Comparison of ENCODE assay signal across 10 mouse cellular contexts in the genomic region with DNA sequence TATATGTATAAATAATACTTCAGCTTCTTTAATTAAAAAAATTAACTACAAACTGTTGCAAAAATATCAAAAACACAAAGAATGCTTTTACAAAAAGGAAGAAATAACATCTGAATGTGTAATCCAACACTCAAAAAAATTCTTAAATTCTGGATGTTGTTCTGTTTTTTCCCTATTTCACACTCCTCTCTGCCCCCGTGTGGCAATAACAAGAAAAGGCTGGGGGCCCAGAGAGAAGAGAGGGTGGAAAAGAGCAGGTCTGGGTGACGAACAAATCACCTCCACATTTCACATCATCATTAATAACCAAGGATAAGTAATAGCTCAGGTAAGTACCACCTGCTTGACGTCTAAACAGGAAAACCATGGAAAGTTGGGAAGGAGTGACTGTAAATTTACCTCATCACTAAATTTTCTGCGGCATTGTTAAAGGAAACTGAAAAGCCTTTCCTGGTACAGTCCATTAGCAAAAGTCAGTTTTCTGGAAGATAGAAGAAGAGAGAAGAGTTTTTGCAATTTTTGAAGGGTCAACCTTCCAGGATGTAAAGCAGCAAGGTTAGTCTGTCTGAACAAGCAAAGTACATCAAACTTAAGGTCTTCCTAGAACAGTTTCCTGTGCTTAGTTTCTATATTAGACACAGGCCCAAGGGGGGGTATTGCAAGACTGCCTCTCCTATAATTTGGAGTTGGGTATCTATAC. TPM values are rescaled to one million over a fixed set of nuclear protein-coding genes. Genes with fewer than 3 reads are reported as not detected.
DNase-seq lines count a peak whose midpoint lies in the region; ATAC-seq and TF ChIP-seq lines count a peak whose summit lies in the region.
"Had no signal": no experiment of that assay in that cellular context is flagged by ENCODE, and none has a peak within 500 bp of the region (broad histone marks: within the 10 kb centered on the region; RNA-seq: fewer than 3 reads in every experiment).

No protein-coding gene starts in this region.

- TF ChIP-seq POLR2A in lung, adult 2 months (IDR thresholded peaks at IDR 0.05; ENCODE audit: borderline replicate concordance, extremely low read depth, low read depth, low read length): no peak

- peak; percentile 52 to 53 for DNase-seq in cerebellum, postnatal 10 days
- DNase-seq in cerebellum, adult 9-11 months: no peak
- peak; percentile 19 to 41 for DNase-seq in layer of hippocampus, postnatal 10 days (ENCODE audit: low spot score in 2 of 2)
- DNase-seq in layer of hippocampus, adult 9-11 months: no peak
- peak; percentile 76 for DNase-seq in adipocyte (ENCODE audit: low spot score)
- peak; percentile 11 for DNase-seq in lung, adult 2 months
- DNase-seq in testis, postnatal 14 days (ENCODE audit: low spot score): no peak

- 29% methylated on average over 4 of the region's 4 CpGs for WGBS in lung, adult 2 months

- TF ChIP-seq CTCF in lung, adult 2 months (IDR thresholded peaks at IDR 0.05; ENCODE audit: insufficient read depth, low read length): no peak

- no peak for ATAC-seq in monocyte, adult 5-6 weeks (replicated peaks; ENCODE audit: insufficient number of reproducible peaks, low FRiP score, low TSS enrichment, poor library complexity, severe bottlenecking)

- no peak overlapping the region for H3K4me3 ChIP-seq in lung, adult 2 months (replicated peaks; ENCODE audit: extremely low read depth, low read depth, low read length)

- no peaks in the 10 kb centered on the region; the same call in 1 of the 2 replicates for H3K4me1 ChIP-seq in lung, adult 2 months (ENCODE audit: control insufficient read depth, insufficient read depth, low read length)

RNA-seq across cellular contexts. Expression of gene Emc7, which starts 5.0 kb away (rescaled TPM):
- total RNA-seq in layer of hippocampus, postnatal 10 days (2021): 10 to 100 TPM; 32.8 to 33.3 TPM
- polyA plus RNA-seq in lung, adult 2 months (2012; rRNA removed): 7.2 and 8.9 TPM in 2 replicates
- total RNA-seq in monocyte, adult 5-6 weeks (2017): 12.7 to 16.9 TPM (median 16.6 TPM) in 3 replicates

RNA-seq across cellular contexts. Expression of gene Chrm5, which starts 30.8 kb away (rescaled TPM):
- 10 to 100 TPM; 15.3 to 15.8 TPM for total RNA-seq in layer of hippocampus, postnatal 10 days (2021)
- polyA plus RNA-seq in lung, adult 2 months (2012; rRNA removed): not detected in 2 replicates
- total RNA-seq in monocyte, adult 5-6 weeks (2017): not detected in 3 replicates
- total RNA-seq: ES-E14 had no signal
- polyA plus RNA-seq: gonadal fat pad, adult 2 months had no signal

RNA-seq across cellular contexts. Expression of gene Aven, which starts 43.0 kb away (rescaled TPM):
- 10 to 100 TPM in 1 of 2 experiments, 1 to 10 TPM in 1; 8.9 to 10.1 TPM for total RNA-seq in layer of hippocampus, postnatal 10 days (2021)
- 2.3 and 2.5 TPM in 2 replicates for polyA plus RNA-seq in lung, adult 2 months (2012; rRNA removed)
- 24.7 to 36.6 TPM (median 35.7 TPM) in 3 replicates for total RNA-seq in monocyte, adult 5-6 weeks (2017)

Comparison
In these comparisons a context has a peak if more than half of its experiments do, and no peak if none do; other contexts are left out.
1. DNase-seq: peak in cerebellum, postnatal 10 days (2 of 2), layer of hippocampus, postnatal 10 days (2 of 2), adipocyte (single experiment) and lung, adult 2 months (single experiment); none in cerebellum, adult 9-11 months (single experiment), layer of hippocampus, adult 9-11 months (single experiment) and testis, postnatal 14 days (single experiment).
2. RNA of gene Chrm5, which starts 30.8 kb away (total RNA-seq): 15.3 to 15.8 TPM in layer of hippocampus, postnatal 10 days; not detected in monocyte, adult 5-6 weeks; every median in the first group is over 10 times any median in the second.